Mouse (Mus musculus) liver, embryonic 14.5 days (tissue): ENCODE results near the gene Pi4ka. TPM values are rescaled to one million over a fixed set of nuclear protein-coding genes. Genes with fewer than 3 reads are reported as not detected.

Experiments
- ATAC-seq: fragments of 200-750 bp; cut with Nextera tagmentation; 2 replicates; pipeline ENCODE4 v1.8.0; 2017; ENCODE audit warnings: moderate number of reproducible peaks, mild to moderate bottlenecking, moderate library complexity; ENCODE audit not compliant: insufficient read depth
- DNase-seq, 3 experiments: peaks; one replicate each; pipeline ENCODE4 v3.0.0-alpha.2; 2012 to 2013; ENCODE audit warnings: low read depth in 3 of 3, low spot score in 3 of 3
- H3K27ac ChIP-seq: fragments of 300-500 bp; sonication (generic); 2 replicates; pipeline ENCODE4 v1.5.1; 2014; ENCODE audit warnings: moderate library complexity, mild to moderate bottlenecking, control low read depth, inconsistent platforms
- H3K27me3 ChIP-seq: fragments of 300-500 bp; sonication (generic); 2 replicates; pipeline ENCODE4 v1.6.1; 2014; ENCODE audit warnings: mild to moderate bottlenecking, low read length, moderate library complexity; ENCODE audit not compliant: control insufficient read depth, insufficient read depth
- H3K36me3 ChIP-seq: fragments of 300-500 bp; sonication (generic); replicated peaks from 2 replicates; pipeline ENCODE4 v1.6.1; 2014; ENCODE audit warnings: low read depth; ENCODE audit not compliant: control insufficient read depth, insufficient read depth
- H3K4me1 ChIP-seq, 2 experiments: fragments of 200-500 bp in 1 of 2; fragments of 300-500 bp in 1 of 2; sonication (generic) in 1 of 2; replicated peaks; 2 replicates each; pipeline ENCODE4 v1.6.1; 2012 to 2014; ENCODE audit warnings: antibody characterized with exemption in 1 of 2, inconsistent platforms in 1 of 2, low read length in 1 of 2; ENCODE audit not compliant: control insufficient read depth in 2 of 2, insufficient read depth in 2 of 2
- H3K4me2 ChIP-seq: fragments of 300-500 bp; sonication (generic); 2 replicates; pipeline ENCODE4 v1.6.1; 2014; ENCODE audit warnings: low read depth, mild to moderate bottlenecking, control low read depth, moderate library complexity
- H3K4me3 ChIP-seq, 2 experiments: fragments of 200-500 bp in 1 of 2; fragments of 300-500 bp in 1 of 2; sonication (generic) in 1 of 2; 2 replicates each; pipeline ENCODE4 v1.5.1; 2012 to 2014; ENCODE audit warnings: low read depth in 2 of 2, low read length in 2 of 2, mild to moderate bottlenecking in 2 of 2, control low read depth in 1 of 2, inconsistent platforms in 1 of 2, moderate library complexity in 1 of 2; ENCODE audit not compliant: insufficient read depth in 1 of 2
- H3K9ac ChIP-seq: fragments of 300-500 bp; sonication (generic); replicated peaks from 2 replicates; pipeline ENCODE4 v1.6.1; 2014; ENCODE audit warnings: mild to moderate bottlenecking, control low read depth, moderate library complexity
- H3K9me3 ChIP-seq: fragments of 300-500 bp; sonication (generic); 2 replicates; pipeline ENCODE4 v1.6.1; 2016; ENCODE audit warnings: low read length, mixed read lengths; ENCODE audit not compliant: control insufficient read depth
- CTCF ChIP-seq: IDR thresholded peaks from 2 replicates; pipeline ENCODE4 v1.5.1; 2016; ENCODE audit warnings: antibody characterized with exemption, low read depth, control low read depth
- EP300 ChIP-seq: IDR thresholded peaks from 2 replicates; pipeline ENCODE4 v1.6.1; 2016; ENCODE audit warnings: antibody characterized with exemption, low read depth
- WGBS: fragments of 180-500 bp; shearing (Covaris S2); extraction: QIAGEN DNeasy Blood & Tissue Kit; methylation state at CpG from one replicate; pipeline ENCODE4 v1.1.7; 2014; ENCODE audit not compliant: insufficient replicate concordance; 5-methylcytosine and 5-hydroxymethylcytosine counted together
- polyA plus RNA-seq, 2 experiments: library from polyadenylated mRNA; depleted of rRNA in 1 of 2; stranded (reverse) in 1 of 2; unstranded in 1 of 2; fragments of >200 nt; fragmentation: Nextera tagmentation in 1 of 2; extraction: Ambion mirVana in 1 of 2; gene quantifications; 2 replicates each; pipeline versions ENCODE4 v1.2.1 to v1.2.3; 2012 to 2014

The Pi4ka gene
- polyA plus RNA-seq (2012; rRNA removed): 15.9 and 19.0 TPM in 2 replicates
- polyA plus RNA-seq (2014; fragmentation: Nextera tagmentation; extraction: Ambion mirVana): 13.7 and 16.8 TPM in 2 replicates

- Histone ChIP-seq H3K4me1 (peaks cover 13 to 30% of the 10 kb centered on the region in 2 experiments), H3K4me2 (peak within 1 kb of the TSS; percentile 95)
Measured at GRCm38 (mm10) chr16:17405736-17406443, at the start of gene Pi4ka, which contains the start of gene Snap29. TSS of gene Pi4ka (minus strand) at chr16:17406314. TSS of gene Snap29 (plus strand) at chr16:17405986.

GRCm38 (mm10) chr16:17452373-17452715, 46.2 kb upstream of the Pi4ka start:
- peak; percentile 7 to 35 (median 33) for DNase-seq

More at GRCm38 (mm10) chr16:17405736-17406443, at the start of gene Pi4ka, which contains the start of gene Snap29:
- Histone ChIP-seq H3K9ac (peak within 1 kb of the TSS; percentile 84), H3K27ac (peak within 1 kb of the TSS; percentile 74), H3K27me3 (no peaks in the 10 kb centered on the region), H3K9me3 (no peaks in the 10 kb centered on the region), H3K36me3 (no peaks in the 10 kb centered on the region), H3K4me3 (peak within 1 kb of the TSS; percentile 77 to 98)
- DNase-seq: peak; percentile 96 to 97 (median 96)
- TF ChIP-seq CTCF: peak; percentile 10; the same call in 1 of the 2 replicates
- no peak for TF ChIP-seq EP300
- peak; percentile 96 for ATAC-seq
- under 1% methylated on average over 67 of the region's 69 CpGs for WGBS

GRCm38 (mm10) chr16:17451541-17452372, 45.6 kb upstream of the Pi4ka start, which contains the start of gene Crkl:
TSS of gene Crkl (plus strand) at chr16:17451987.
- DNase-seq (peak; percentile 94 to 95 (median 94)), ATAC-seq (peak; percentile 92)
- Histone ChIP-seq H3K27me3 (no peaks in the 10 kb centered on the region), H3K4me1 (peaks cover 13 to 15% of the 10 kb centered on the region in 2 experiments), H3K4me2 (peak within 1 kb of the TSS; percentile 83), H3K9ac (peak within 1 kb of the TSS; percentile 93), H3K27ac (peak within 1 kb of the TSS; percentile 73), H3K4me3 (peak within 1 kb of the TSS; percentile 94 to 97), H3K9me3 (no peaks in the 10 kb centered on the region), H3K36me3 (peaks cover 8% of the 10 kb centered on the region)
- under 1% methylated on average over 60 of the region's 63 CpGs for WGBS
- TF ChIP-seq EP300 (no peak), CTCF (no peak)

More at GRCm38 (mm10) chr16:17452373-17452715, 46.2 kb upstream of the Pi4ka start:
- H3K9ac ChIP-seq: peak overlapping the region; percentile 93
- H3K27me3 ChIP-seq: no peaks in the 10 kb centered on the region
- peaks cover 13 to 15% of the 10 kb centered on the region in 2 experiments for H3K4me1 ChIP-seq
- under 1% methylated on average over 24 of the region's 24 CpGs for WGBS
- peak; percentile 56 for ATAC-seq
- TF ChIP-seq EP300 (no peak), CTCF (peak; percentile 34)
- H3K4me2 ChIP-seq: peak overlapping the region; percentile 83
- peaks cover 8% of the 10 kb centered on the region for H3K36me3 ChIP-seq
- H3K27ac ChIP-seq: peak overlapping the region; percentile 73
- H3K4me3 ChIP-seq: peak overlapping the region; percentile 94 to 97
- no peaks in the 10 kb centered on the region for H3K9me3 ChIP-seq

- 45% methylated on average over 2 of the region's 2 CpGs for WGBS
- Histone ChIP-seq H3K4me1 (no peaks in the 10 kb centered on the region), H3K27me3 (no peaks in the 10 kb centered on the region), H3K4me2 (no peak overlapping the region), H3K9ac (no peak overlapping the region), H3K9me3 (no peaks in the 10 kb centered on the region), H3K4me3 (no peak overlapping the region), H3K27ac (no peak overlapping the region), H3K36me3 (peaks cover 10% of the 10 kb centered on the region)
- TF ChIP-seq EP300: no peak
- TF ChIP-seq CTCF: peak; percentile 57
- no peak for ATAC-seq
- DNase-seq: peak in 1 of 3 experiments; percentile 11
Measured at GRCm38 (mm10) chr16:17432576-17432975, 26.5 kb upstream of the Pi4ka start.

- WGBS: 69% methylated on average over 3 of the region's 3 CpGs
- Histone ChIP-seq H3K27ac (no peak overlapping the region), H3K9ac (no peak overlapping the region), H3K4me1 (no peaks in the 10 kb centered on the region), H3K36me3 (peaks cover 24% of the 10 kb centered on the region), H3K27me3 (no peaks in the 10 kb centered on the region), H3K4me2 (no peak overlapping the region), H3K9me3 (no peaks in the 10 kb centered on the region), H3K4me3 (no peak overlapping the region)
- TF ChIP-seq EP300 (no peak), CTCF (no peak)
- DNase-seq: no peak
- ATAC-seq: no peak
Measured at GRCm38 (mm10) chr16:17423021-17423420, 16.9 kb upstream of the Pi4ka start.
